Mouse (Mus musculus) E14TG2a.4 (cell line): ENCODE measurements at regions not wholly inside any gene's neighbourhood (a gene's known extent, or its start where the extent isn't known, plus 50 kb on each side); places are given as distances from the start of the nearest gene placed in this dataset.

Experiments
- CTCF ChIP-seq: conservative IDR thresholded peaks from 2 replicates; pipeline ENCODE4 v1.5.1; 2014; ENCODE audit warnings: low read length
- POU5F1 ChIP-seq: IDR thresholded peaks from 2 replicates; pipeline ENCODE4 v1.6.1; 2014; ENCODE audit warnings: low read length, borderline replicate concordance

DNA sequence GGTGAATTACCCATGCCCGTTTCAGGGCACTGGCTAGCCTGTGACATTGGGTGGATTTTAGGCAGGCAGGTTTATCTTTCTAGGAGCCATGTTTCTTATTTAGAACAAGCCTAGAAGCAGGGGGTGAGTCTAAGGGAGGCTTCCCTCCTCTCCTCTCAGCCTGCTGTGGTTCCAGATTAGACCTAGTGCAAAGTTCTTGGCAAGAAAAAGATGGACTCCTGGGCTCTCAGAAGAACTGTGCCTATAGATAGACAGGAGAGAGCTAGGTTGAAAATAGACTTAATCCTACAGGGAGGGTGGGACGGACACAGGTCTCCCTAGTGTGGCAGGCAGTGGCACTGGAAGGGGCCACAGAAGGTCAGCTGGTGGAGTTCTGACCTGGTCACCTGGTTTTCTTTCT, 95.3 kb downstream of the Chst1 start:
- no peak for TF ChIP-seq CTCF
- TF ChIP-seq POU5F1: no peak
